Mouse (Mus musculus) heart, postnatal 25 days (tissue): ENCODE data around the gene Mcl1. TPM values are rescaled to one million over a fixed set of nuclear protein-coding genes. Genes with fewer than 3 reads are reported as not detected.
"Not testable (repeated sequence)": the region's sequence is repeated elsewhere in the genome, so short reads cannot be mapped to it uniquely, and the experiment has no call there.

Experiments used
- DNase-seq: peaks from one replicate; pipeline ENCODE4 v3.0.0; 2022; ENCODE audit warnings: low spot score
- intact Hi-C: fragments of 180-260 bp; cut with DNase I; formaldehyde crosslinking; loops from one replicate; pipeline ENCODE4 v1.15.1; 2025
- total RNA-seq, 2 experiments: library from RNA; stranded (reverse); gene quantifications; 2 replicates each; pipeline ENCODE4 v1.2.3; 2021

Gene Mcl1
- total RNA-seq: 100 to 1,000 TPM; 128 to 152 TPM

- peak; percentile 95 for DNase-seq
- intact Hi-C loops: no loop called here
Measured at GRCm38 (mm10) chr3:95658236-95658867, at the start of gene Mcl1. Mcl1 (plus strand) TSS chr3:95658788.

- intact Hi-C loops: no loop called here
- no peak for DNase-seq
Measured at GRCm38 (mm10) chr3:95609195-95609594, 49.4 kb upstream of the Mcl1 start.

GRCm38 (mm10) chr3:95613996-95614395 lies 44.6 kb upstream of the Mcl1 start:
- no peak for DNase-seq
- intact Hi-C loops: no loop called here

GRCm38 (mm10) chr3:95618511-95618910 lies 40.1 kb upstream of the Mcl1 start:
- intact Hi-C loops: loop anchor here (5.0 kb wide), 1 partner anchor 139 kb away; no protein-coding TSS in a partner anchor

GRCm38 (mm10) chr3:95621241-95621640 lies 37.3 kb upstream of the Mcl1 start:
- DNase-seq: no peak
- intact Hi-C loops: no loop called here

More at GRCm38 (mm10) chr3:95618511-95618910, 40.1 kb upstream of the Mcl1 start:
- no peak for DNase-seq

- intact Hi-C loops: not testable (repeated sequence)
Measured at GRCm38 (mm10) chr3:95622421-95622820, 36.2 kb upstream of the Mcl1 start.

GRCm38 (mm10) chr3:95623551-95623950 lies 35.0 kb upstream of the Mcl1 start:
- intact Hi-C loops: no loop called here
- no peak for DNase-seq

More at GRCm38 (mm10) chr3:95622421-95622820, 36.2 kb upstream of the Mcl1 start:
- DNase-seq: not testable (repeated sequence)

- DNase-seq, intact Hi-C loops: not testable (repeated sequence)
Measured at GRCm38 (mm10) chr3:95623991-95624515, 34.5 kb upstream of the Mcl1 start.

GRCm38 (mm10) chr3:95624628-95625503 lies 33.7 kb upstream of the Mcl1 start, which contains the start of gene Ensa:
Ensa (plus strand) TSS chr3:95624993.
- intact Hi-C loops: no loop called here
- peak; percentile 98 for DNase-seq

GRCm38 (mm10) chr3:95627763-95628162 lies 30.8 kb upstream of the Mcl1 start:
- intact Hi-C loops: no loop called here

GRCm38 (mm10) chr3:95629755-95630154 lies 28.8 kb upstream of the Mcl1 start:
- intact Hi-C loops: loop anchor here (5.0 kb wide), 2 partner anchors 112 to 128 kb away; no protein-coding TSS in a partner anchor
- no peak for DNase-seq

More at GRCm38 (mm10) chr3:95627763-95628162, 30.8 kb upstream of the Mcl1 start:
- no peak for DNase-seq

- DNase-seq: no peak
- intact Hi-C loops: loop anchor here (5.0 kb wide), 2 partner anchors 114 to 126 kb away; no protein-coding TSS in a partner anchor
Measured at GRCm38 (mm10) chr3:95630856-95631255, 27.7 kb upstream of the Mcl1 start.

- intact Hi-C loops: loop anchor here (5.0 kb wide), 2 partner anchors 114 to 126 kb away; no protein-coding TSS in a partner anchor
- no peak for DNase-seq
Measured at GRCm38 (mm10) chr3:95631304-95631703, 27.3 kb upstream of the Mcl1 start.

- no peak for DNase-seq
- intact Hi-C loops: loop anchor here (1.0 to 5.0 kb wide), 5 partner anchors 43 to 138 kb away; no protein-coding TSS in a partner anchor
Measured at GRCm38 (mm10) chr3:95632648-95633588, 25.7 kb upstream of the Mcl1 start.

GRCm38 (mm10) chr3:95635636-95636035 lies 23.0 kb upstream of the Mcl1 start:
- intact Hi-C loops: no loop called here
- DNase-seq: no peak

- intact Hi-C loops: no loop called here
- DNase-seq: no peak
Measured at GRCm38 (mm10) chr3:95636072-95636471, 22.5 kb upstream of the Mcl1 start.

GRCm38 (mm10) chr3:95639694-95640093 lies 18.9 kb upstream of the Mcl1 start:
- DNase-seq: no peak
- intact Hi-C loops: no loop called here

- no peak for DNase-seq
- intact Hi-C loops: no loop called here
Measured at GRCm38 (mm10) chr3:95643097-95643496, 15.5 kb upstream of the Mcl1 start.
